Mouse (Mus musculus) layer of hippocampus, postnatal 25 days (tissue): ENCODE measurements at regions not wholly inside any gene's neighbourhood (a gene's known extent, or its start where the extent isn't known, plus 50 kb on each side); places are given as distances from the start of the nearest gene placed in this dataset.

Experiments
- DNase-seq, 2 experiments: peaks; one replicate each; pipeline ENCODE4 v3.0.0; 2022; ENCODE audit warnings: mixed read lengths in 2 of 2, low spot score in 1 of 2; ENCODE audit errors: extremely low spot score in 1 of 2

DNA sequence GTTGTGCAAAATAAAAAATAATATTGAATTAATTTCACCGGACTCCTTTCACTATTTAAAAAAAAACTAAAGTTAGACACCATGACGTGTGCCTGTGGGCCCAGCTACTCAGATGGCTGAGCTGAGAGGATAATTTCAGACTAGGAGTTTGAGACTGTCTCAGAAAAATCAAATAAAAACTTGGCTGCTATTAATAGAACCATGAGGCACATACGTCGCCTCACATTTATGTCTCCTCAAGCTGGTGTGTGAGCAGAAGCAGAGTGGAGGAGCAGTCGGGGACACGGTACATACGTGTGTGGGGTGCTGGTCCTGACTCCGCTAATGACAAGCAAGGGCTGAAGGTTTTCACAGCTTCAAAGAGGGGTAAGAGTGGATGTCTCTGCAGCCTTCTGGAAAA, 52.8 kb upstream of the Dmrtb1 start:
- DNase-seq: no peak

DNA sequence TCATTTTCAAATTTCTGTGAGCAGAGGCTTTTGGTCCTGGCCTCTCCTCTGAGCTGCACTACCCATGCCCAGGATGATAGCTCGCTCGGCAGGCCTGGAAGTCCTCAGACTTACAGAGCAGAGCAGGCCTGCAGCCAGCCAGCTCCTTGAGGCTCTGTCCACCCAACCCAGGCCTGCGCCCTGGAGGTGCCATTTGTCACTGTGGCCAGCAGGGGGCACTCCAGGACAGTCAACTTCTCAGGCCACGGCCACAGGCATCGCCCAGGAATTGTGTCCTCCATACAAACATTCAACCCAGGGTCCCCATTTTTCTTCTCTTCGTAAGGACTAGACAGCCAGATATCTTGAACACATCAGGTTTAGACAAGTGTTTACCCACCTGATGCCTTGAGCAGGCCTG, 53.9 kb upstream of the Dmrtb1 start:
- DNase-seq: peak; percentile 89 to 92

DNA sequence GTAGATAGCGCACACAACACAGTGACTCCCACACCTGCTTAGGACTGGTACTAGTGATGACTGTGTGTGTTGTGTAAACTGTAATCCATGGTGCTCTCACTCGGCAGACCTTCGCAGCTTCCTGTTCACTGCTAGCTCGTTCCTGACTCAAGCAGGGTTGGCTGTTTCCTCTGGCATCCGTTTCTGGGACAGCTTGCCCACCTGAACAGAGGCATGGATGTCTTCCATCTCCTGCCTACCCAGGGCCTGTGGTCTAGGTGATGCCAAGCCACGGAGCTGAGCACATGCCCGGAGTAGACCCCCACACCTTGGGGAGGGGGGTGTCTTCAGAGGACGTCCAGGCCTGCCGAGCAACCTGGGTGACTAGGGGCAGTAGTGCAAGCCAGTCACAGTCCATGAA, 54.7 kb upstream of the Dmrtb1 start:
- no peak for DNase-seq

- no peak for DNase-seq
Observed at GRCm38 (mm10) chr4:107739789-107740405, 55.9 kb upstream of the Dmrtb1 start.

DNA sequence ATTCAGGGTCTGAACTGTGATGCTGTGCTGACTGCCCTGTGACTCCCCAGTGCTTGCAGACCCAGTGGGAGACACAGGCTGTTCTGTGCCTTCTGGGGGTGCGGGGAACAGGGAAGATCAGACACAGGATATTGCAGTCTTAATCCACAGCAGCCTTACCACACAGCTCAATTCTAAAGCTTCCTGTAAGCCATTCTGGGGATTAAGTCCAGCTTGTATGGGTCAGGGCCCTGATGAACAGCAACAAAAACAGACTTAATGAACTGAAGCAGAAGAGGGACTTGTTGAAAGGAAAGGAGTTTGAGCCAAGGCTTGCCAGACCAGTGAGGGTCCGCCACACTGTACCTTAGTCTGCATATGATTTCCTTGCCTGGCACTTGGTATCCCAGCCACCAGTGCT, 58.4 kb upstream of the Lrp8 start:
- DNase-seq: no peak

DNA sequence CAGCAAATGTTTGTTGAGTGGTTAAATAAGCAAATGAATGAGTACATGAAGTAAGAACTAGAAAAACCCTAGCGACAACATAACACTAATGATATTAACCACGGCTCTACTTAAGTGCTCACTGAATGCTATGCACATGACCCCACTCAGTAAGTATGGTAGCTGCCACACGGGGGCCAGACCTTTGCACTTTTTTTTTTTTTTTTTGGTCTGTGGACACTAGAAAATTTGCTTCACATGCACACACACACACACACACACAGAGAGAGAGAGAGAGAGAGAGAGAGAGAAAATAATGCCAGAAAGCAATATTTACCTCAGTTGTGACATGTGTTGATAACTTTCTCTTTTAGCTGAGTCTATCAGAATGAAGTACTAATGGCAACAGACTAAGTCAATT, 55.7 kb upstream of the Lrp8 start:
- DNase-seq: no peak

DNA sequence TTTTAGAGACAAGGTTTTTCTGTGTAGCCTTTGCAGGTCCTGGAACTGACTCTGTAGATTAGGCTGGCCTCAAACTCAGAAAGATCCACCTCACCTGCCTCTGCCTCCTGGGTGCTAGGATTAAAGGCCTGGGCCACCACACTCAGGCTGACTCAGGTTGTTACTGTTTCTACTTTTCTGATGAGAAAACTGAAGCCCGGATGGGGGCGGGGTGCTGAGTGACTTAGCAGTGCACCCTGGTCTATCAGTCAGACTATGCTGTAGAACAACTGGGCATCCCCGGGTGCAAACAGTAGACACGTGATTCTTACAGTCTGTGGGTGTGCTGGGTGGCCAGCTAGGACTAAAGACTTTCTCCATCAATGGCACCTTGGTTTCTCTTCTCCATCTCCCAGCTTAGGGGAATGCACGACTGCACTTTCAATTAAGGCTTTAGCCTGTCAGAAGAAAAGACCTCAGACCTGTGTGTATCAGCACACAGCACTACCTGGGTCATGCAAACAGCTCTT, 55.1 kb upstream of the Lrp8 start:
- no peak for DNase-seq

DNA sequence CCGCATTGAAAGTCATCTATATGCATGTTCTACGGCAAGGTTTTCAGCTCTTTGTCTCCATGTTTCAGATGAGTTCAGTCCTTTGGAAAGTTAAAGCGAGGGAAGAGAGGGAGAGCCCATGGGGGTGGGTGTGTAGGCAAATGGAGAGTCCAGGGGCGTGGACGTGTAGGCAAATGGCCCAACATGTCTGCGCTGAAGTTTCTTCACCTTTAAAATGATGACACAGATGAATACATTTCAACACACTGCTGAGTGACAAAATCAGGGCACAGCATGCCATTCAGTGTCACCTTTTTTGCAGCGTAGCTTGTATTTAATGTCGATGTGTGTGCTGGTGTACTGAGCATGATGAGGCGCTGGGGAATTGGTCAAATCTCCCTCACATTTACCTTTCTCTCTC, 54.6 kb upstream of the Lrp8 start:
- no peak for DNase-seq

GRCm38 (mm10) chr4:107747907-107748628, 54.0 kb upstream of the Lrp8 start:
- no peak for DNase-seq

DNA sequence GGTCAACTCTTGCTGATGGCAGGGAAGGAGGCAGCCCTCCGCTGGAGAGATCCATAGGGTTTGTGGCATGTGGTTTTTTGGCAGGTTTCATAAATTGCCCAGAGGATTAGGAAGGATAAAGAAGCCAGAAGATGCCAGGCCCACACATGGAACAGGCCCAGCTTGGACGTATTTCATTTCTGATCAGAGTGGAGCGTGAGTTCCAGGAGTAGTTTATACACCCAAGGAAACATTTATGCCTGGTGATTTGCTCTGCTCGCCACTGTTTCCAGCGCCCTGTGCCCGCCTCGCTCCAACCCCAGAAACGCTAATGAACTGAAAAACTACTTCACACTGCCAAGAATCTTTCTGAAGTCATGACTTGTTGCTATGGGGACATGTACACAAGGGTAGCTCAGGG, 53.0 kb upstream of the Lrp8 start:
- DNase-seq: no peak

GRCm38 (mm10) chr4:107750017-107750416, 52.0 kb upstream of the Lrp8 start:
- DNase-seq: no peak
